Mouse (Mus musculus) intestine, embryonic 16.5 days (tissue): Measurements from ENCODE around the gene Cdk7. TPM values are rescaled to one million over a fixed set of nuclear protein-coding genes. Genes with fewer than 3 reads are reported as not detected.
"Not testable (repeated sequence)": the region's sequence is repeated elsewhere in the genome, so short reads cannot be mapped to it uniquely, and the experiment has no call there.

ENCODE experiments used
- ATAC-seq: fragments of 200-750 bp; cut with Nextera tagmentation; 2 replicates; pipeline ENCODE4 v1.8.0; 2017; ENCODE audit warnings: moderate TSS enrichment, moderate library complexity
- H3K27ac ChIP-seq: fragments of 300-500 bp; sonication (generic); 2 replicates; pipeline ENCODE4 v1.5.1; 2014; ENCODE audit warnings: mild to moderate bottlenecking, low read length
- H3K27me3 ChIP-seq: fragments of 300-500 bp; sonication (generic); replicated peaks from 2 replicates; pipeline ENCODE4 v1.6.1; 2014; ENCODE audit warnings: low read length, control low read depth, mixed read lengths; ENCODE audit not compliant: control insufficient read depth, insufficient read depth
- H3K36me3 ChIP-seq: fragments of 300-500 bp; sonication (generic); 2 replicates; pipeline ENCODE4 v1.6.1; 2014; ENCODE audit warnings: low read length, control low read depth; ENCODE audit not compliant: control insufficient read depth, insufficient read depth
- H3K4me1 ChIP-seq: fragments of 300-500 bp; sonication (generic); 2 replicates; pipeline ENCODE4 v1.6.1; 2014; ENCODE audit warnings: low read length, control low read depth, mixed read lengths; ENCODE audit not compliant: control insufficient read depth, insufficient read depth
- H3K4me2 ChIP-seq: fragments of 300-500 bp; sonication (generic); 2 replicates; pipeline ENCODE4 v1.6.1; 2014; ENCODE audit warnings: low read depth, low read length, control low read depth
- H3K4me3 ChIP-seq: fragments of 300-500 bp; sonication (generic); 2 replicates; pipeline ENCODE4 v1.5.1; 2014; ENCODE audit warnings: mild to moderate bottlenecking, low read length
- H3K9ac ChIP-seq: fragments of 300-500 bp; sonication (generic); 2 replicates; pipeline ENCODE4 v1.6.1; 2014; ENCODE audit warnings: low read depth, low read length
- H3K9me3 ChIP-seq: fragments of 300-500 bp; sonication (generic); 2 replicates; pipeline ENCODE4 v1.6.1; 2016; ENCODE audit warnings: low read length, control low read depth; ENCODE audit not compliant: control insufficient read depth
- WGBS: fragments of 180-500 bp; shearing (Covaris S2); extraction: QIAGEN DNeasy Blood & Tissue Kit; methylation state at CpG from one replicate; pipeline ENCODE4 v1.1.7; 2014; 5-methylcytosine and 5-hydroxymethylcytosine counted together
- polyA plus RNA-seq: library from polyadenylated mRNA; unstranded; fragments of >200 nt; fragmentation: Nextera tagmentation; extraction: Ambion mirVana; gene quantifications from 2 replicates; pipeline ENCODE4 v1.2.1, GENCODE M21; 2015

Cdk7 gene
- polyA plus RNA-seq, 1 experiment from 2014 or later = 78.7 TPM

- Histone ChIP-seq H3K9me3 (no peaks in the 10 kb centered on the region), H3K27me3 (no peaks in the 10 kb centered on the region), H3K4me3 (peak overlapping the region; percentile 76), H3K36me3 (peaks cover 5% of the 10 kb centered on the region; the same call in 1 of the 2 replicates), H3K27ac (peak overlapping the region; percentile 94), H3K4me1 (peaks cover 8% of the 10 kb centered on the region), H3K4me2 (peak overlapping the region; percentile 64), H3K9ac (peak overlapping the region; percentile 86)
- under 1% methylated on average over 30 of the region's 30 CpGs for WGBS
- peak; percentile 88 for ATAC-seq
These were observed 432 bp downstream of the Cdk7 start for GRCm38 (mm10) chr13:100730153-100730860.

GRCm38 (mm10) chr13:100728530-100728929 is 2.2 kb downstream of the Cdk7 start:
- not testable (repeated sequence) for H3K36me3 ChIP-seq, ATAC-seq, H3K4me1 ChIP-seq, H3K27ac ChIP-seq, H3K9ac ChIP-seq, H3K9me3 ChIP-seq, H3K27me3 ChIP-seq, H3K4me2 ChIP-seq, H3K4me3 ChIP-seq
- 91% methylated on average over 4 of the region's 4 CpGs for WGBS

- no peak for ATAC-seq
- no peak overlapping the region for H3K4me3 ChIP-seq
- 88% methylated on average over 5 of the region's 5 CpGs for WGBS
- no peak overlapping the region for H3K4me2 ChIP-seq
- no peaks in the 10 kb centered on the region for H3K9me3 ChIP-seq
- H3K27me3 ChIP-seq = no peaks in the 10 kb centered on the region
- H3K36me3 ChIP-seq = peaks cover 5% of the 10 kb centered on the region; the same call in 1 of the 2 replicates
- H3K9ac ChIP-seq = no peak overlapping the region
- H3K4me1 ChIP-seq = peaks cover 8% of the 10 kb centered on the region
- no peak overlapping the region for H3K27ac ChIP-seq
These were observed 2.7 kb downstream of the Cdk7 start for GRCm38 (mm10) chr13:100728086-100728485.

GRCm38 (mm10) chr13:100725194-100725593 is 5.5 kb downstream of the Cdk7 start:
- ATAC-seq = no peak
- Histone ChIP-seq H3K4me1 (peaks cover 8% of the 10 kb centered on the region), H3K9me3 (no peaks in the 10 kb centered on the region), H3K36me3 (peaks cover 10% of the 10 kb centered on the region; the same call in 1 of the 2 replicates), H3K4me2 (no peak overlapping the region), H3K27ac (no peak overlapping the region), H3K9ac (no peak overlapping the region), H3K27me3 (no peaks in the 10 kb centered on the region), H3K4me3 (no peak overlapping the region)
- 90% methylated on average over 10 of the region's 10 CpGs for WGBS

- Histone ChIP-seq H3K36me3 (peaks cover 10% of the 10 kb centered on the region; the same call in 1 of the 2 replicates), H3K27ac (no peak overlapping the region), H3K9ac (no peak overlapping the region), H3K4me3 (no peak overlapping the region), H3K9me3 (no peaks in the 10 kb centered on the region), H3K4me2 (no peak overlapping the region), H3K4me1 (peaks cover 5% of the 10 kb centered on the region), H3K27me3 (no peaks in the 10 kb centered on the region)
- ATAC-seq = no peak
- WGBS = 79% methylated on average over 7 of the region's 7 CpGs
These were observed 6.5 kb downstream of the Cdk7 start for GRCm38 (mm10) chr13:100724051-100724754.

GRCm38 (mm10) chr13:100721656-100722055 is 9.1 kb downstream of the Cdk7 start:
- H3K27ac ChIP-seq = no peak overlapping the region

GRCm38 (mm10) chr13:100715467-100715866 is 15.3 kb downstream of the Cdk7 start:
- Histone ChIP-seq H3K4me1 (no peaks in the 10 kb centered on the region), H3K4me3 (no peak overlapping the region), H3K27ac (no peak overlapping the region), H3K27me3 (no peaks in the 10 kb centered on the region), H3K9me3 (no peaks in the 10 kb centered on the region), H3K36me3 (peaks cover 10% of the 10 kb centered on the region), H3K9ac (no peak overlapping the region), H3K4me2 (no peak overlapping the region)
- no peak for ATAC-seq
- WGBS = 92% methylated on average over 6 of the region's 6 CpGs

More at GRCm38 (mm10) chr13:100721656-100722055, 9.1 kb downstream of the Cdk7 start:
- no peak overlapping the region for H3K4me3 ChIP-seq
- H3K9me3 ChIP-seq = no peaks in the 10 kb centered on the region
- 90% methylated on average over 5 of the region's 5 CpGs for WGBS
- H3K36me3 ChIP-seq = 0 out of 2 replicates have a peak, but pooled peaks cover 5% of the 10 kb centered on the region
- no peaks in the 10 kb centered on the region for H3K4me1 ChIP-seq
- no peak overlapping the region for H3K9ac ChIP-seq
- ATAC-seq = no peak
- no peak overlapping the region for H3K4me2 ChIP-seq
- H3K27me3 ChIP-seq = no peaks in the 10 kb centered on the region

- no peak overlapping the region for H3K4me2 ChIP-seq
- peaks cover 31% of the 10 kb centered on the region for H3K36me3 ChIP-seq
- H3K4me1 ChIP-seq = no peaks in the 10 kb centered on the region
- H3K27ac ChIP-seq = no peak overlapping the region
- H3K9ac ChIP-seq = no peak overlapping the region
- no peak for ATAC-seq
- H3K9me3 ChIP-seq = no peaks in the 10 kb centered on the region
- WGBS = 96% methylated on average over 7 of the region's 7 CpGs
- no peaks in the 10 kb centered on the region for H3K27me3 ChIP-seq
- H3K4me3 ChIP-seq = no peak overlapping the region
These were observed 24.5 kb downstream of the Cdk7 start for GRCm38 (mm10) chr13:100706206-100706605.

GRCm38 (mm10) chr13:100703468-100703867 is 27.3 kb downstream of the Cdk7 start:
- H3K4me3 ChIP-seq = no peak overlapping the region
- H3K4me2 ChIP-seq = no peak overlapping the region
- no peaks in the 10 kb centered on the region for H3K4me1 ChIP-seq
- H3K27ac ChIP-seq = no peak overlapping the region
- H3K9ac ChIP-seq = no peak overlapping the region
- H3K36me3 ChIP-seq = peaks cover 37% of the 10 kb centered on the region
- no peaks in the 10 kb centered on the region for H3K27me3 ChIP-seq
- 96% methylated on average over 2 of the region's 2 CpGs for WGBS
- no peak for ATAC-seq
- no peaks in the 10 kb centered on the region for H3K9me3 ChIP-seq
